Mouse (Mus musculus) hindbrain, embryonic 14.5 days (tissue): Measurements from ENCODE around the gene AC134908.4. TPM values are rescaled to one million over a fixed set of nuclear protein-coding genes. Genes with fewer than 3 reads are reported as not detected.
"Not testable (repeated sequence)": the region's sequence is repeated elsewhere in the genome, so short reads cannot be mapped to it uniquely, and the experiment has no call there.

Experiments used
- ATAC-seq: fragments of 200-750 bp; cut with Nextera tagmentation; 2 replicates; pipeline ENCODE4 v1.8.0; 2017; ENCODE audit warnings: moderate number of reproducible peaks, mild to moderate bottlenecking, moderate TSS enrichment, moderate library complexity; ENCODE audit not compliant: low FRiP score
- DNase-seq: peaks from one replicate; pipeline ENCODE4 v3.0.0-alpha.2; 2015; ENCODE audit warnings: low spot score
- H3K27ac ChIP-seq: fragments of 300-500 bp; sonication (generic); 2 replicates; pipeline ENCODE4 v1.5.1; 2014; ENCODE audit warnings: mild to moderate bottlenecking, moderate library complexity
- H3K27me3 ChIP-seq: fragments of 300-500 bp; sonication (generic); 2 replicates; pipeline ENCODE4 v1.6.1; 2014; ENCODE audit warnings: mild to moderate bottlenecking, low read length, mixed read lengths; ENCODE audit not compliant: control insufficient read depth, insufficient read depth
- H3K36me3 ChIP-seq: fragments of 300-500 bp; sonication (generic); replicated peaks from 2 replicates; pipeline ENCODE4 v1.6.1; 2014; ENCODE audit not compliant: control insufficient read depth, insufficient read depth
- H3K4me1 ChIP-seq: fragments of 300-500 bp; sonication (generic); replicated peaks from 2 replicates; pipeline ENCODE4 v1.6.1; 2014; ENCODE audit warnings: antibody characterized with exemption, low read length, mixed read lengths; ENCODE audit not compliant: control insufficient read depth, insufficient read depth
- H3K4me2 ChIP-seq: fragments of 300-500 bp; sonication (generic); replicated peaks from 2 replicates; pipeline ENCODE4 v1.6.1; 2014; ENCODE audit warnings: mild to moderate bottlenecking, moderate library complexity
- H3K4me3 ChIP-seq: fragments of 300-500 bp; sonication (generic); replicated peaks from 2 replicates; pipeline ENCODE4 v1.5.1; 2014; ENCODE audit warnings: mild to moderate bottlenecking, low read length
- H3K9ac ChIP-seq: fragments of 300-500 bp; sonication (generic); 2 replicates; pipeline ENCODE4 v1.6.1; 2014
- H3K9me3 ChIP-seq: fragments of 300-500 bp; sonication (generic); 2 replicates; pipeline ENCODE4 v1.6.1; 2016; ENCODE audit warnings: low read length; ENCODE audit not compliant: control insufficient read depth
- WGBS: fragments of 180-500 bp; shearing (Covaris S2); extraction: QIAGEN DNeasy Blood & Tissue Kit; methylation state at CpG from one replicate; pipeline ENCODE4 v1.1.7; 2014; 5-methylcytosine and 5-hydroxymethylcytosine counted together
- polyA plus RNA-seq: library from polyadenylated mRNA; unstranded; fragments of >200 nt; fragmentation: Nextera tagmentation; extraction: Ambion mirVana; gene quantifications from 2 replicates; pipeline ENCODE4 v1.2.1, GENCODE M21; 2014

Gene AC134908.4
- polyA plus RNA-seq, 1 experiment from 2014 or later: not detected

DNA sequence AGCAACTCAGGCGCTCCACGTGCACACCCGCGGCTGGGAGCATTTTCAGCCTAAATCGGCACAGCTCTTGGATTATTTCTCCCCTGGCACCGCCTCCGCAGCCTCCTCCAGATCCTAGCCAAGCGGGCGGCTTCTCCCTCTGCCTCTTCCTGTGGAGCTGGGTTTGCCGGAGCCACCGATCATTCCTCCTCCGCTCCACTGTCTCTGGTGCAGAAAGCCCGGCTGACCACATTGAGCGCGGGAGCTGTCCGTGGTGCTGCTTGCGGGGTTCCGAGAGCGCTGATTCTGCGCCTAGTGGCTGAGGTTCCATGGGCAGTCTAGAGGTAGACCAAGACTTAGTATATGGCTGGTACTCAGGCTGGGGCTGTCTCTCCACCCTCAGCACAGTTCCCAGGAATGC, 18.0 kb upstream of the AC134908.4 start:
- peak; percentile 74 for DNase-seq
- Histone ChIP-seq H3K9ac (peak overlapping the region; percentile 44), H3K27ac (no peak overlapping the region), H3K9me3 (no peaks in the 10 kb centered on the region), H3K4me3 (0 out of 2 replicates have a peak overlapping the region, but pooled peaks have one; percentile 2), H3K27me3 (peaks cover 12% of the 10 kb centered on the region; the same call in 1 of the 2 replicates), H3K4me2 (peak overlapping the region; percentile 39), H3K4me1 (peaks cover 25% of the 10 kb centered on the region), H3K36me3 (peaks cover 25% of the 10 kb centered on the region)
- ATAC-seq: no peak
- 3% methylated on average over 20 of the region's 20 CpGs for WGBS

DNA sequence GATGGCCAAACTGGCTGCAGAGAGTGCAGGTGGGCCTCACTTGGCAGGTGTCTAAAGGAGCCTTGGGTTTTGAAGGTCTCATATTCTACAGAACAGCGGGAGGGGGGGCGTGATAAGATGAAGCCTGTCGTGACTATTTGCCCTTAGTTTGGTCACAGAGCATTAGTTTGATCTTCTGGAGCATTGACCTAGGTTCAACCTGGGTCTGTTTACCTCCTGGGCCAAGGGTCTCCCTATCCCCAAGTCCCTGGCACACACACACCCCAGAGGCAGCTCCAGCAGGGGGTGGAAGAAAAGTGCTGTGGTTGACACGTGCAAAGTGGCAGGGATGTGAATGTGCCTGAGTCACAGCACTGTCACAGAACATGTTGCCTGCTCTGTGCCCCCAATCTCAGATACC, 15.4 kb upstream of the AC134908.4 start:
- H3K4me3 ChIP-seq: peak overlapping the region; percentile 97; the same call in 1 of the 2 replicates
- 80% methylated on average over 4 of the region's 4 CpGs for WGBS
- ATAC-seq: no peak

GRCm38 (mm10) chr17:25809606-25810340, 14.3 kb upstream of the AC134908.4 start:
- 3% methylated on average over 24 of the region's 25 CpGs for WGBS
- peak overlapping the region; percentile 99 for H3K4me2 ChIP-seq
- no peaks in the 10 kb centered on the region for H3K27me3 ChIP-seq
- H3K9me3 ChIP-seq: no peaks in the 10 kb centered on the region
- H3K36me3 ChIP-seq: no peaks in the 10 kb centered on the region
- peak overlapping the region; percentile 99 for H3K9ac ChIP-seq
- peak overlapping the region; percentile 97 for H3K4me3 ChIP-seq
- DNase-seq (no peak), ATAC-seq (peak; percentile 41)
- peak overlapping the region; percentile 99 for H3K27ac ChIP-seq
- H3K4me1 ChIP-seq: peaks cover 31% of the 10 kb centered on the region

More for the DNA sequence above, 15.4 kb upstream of the AC134908.4 start:
- Histone ChIP-seq H3K4me1 (peaks cover 31% of the 10 kb centered on the region), H3K4me2 (peak overlapping the region; percentile 99), H3K36me3 (no peaks in the 10 kb centered on the region), H3K27ac (no peak overlapping the region), H3K9me3 (no peaks in the 10 kb centered on the region), H3K9ac (peak overlapping the region; percentile 99; the same call in 1 of the 2 replicates), H3K27me3 (no peaks in the 10 kb centered on the region)
- no peak for DNase-seq

DNA sequence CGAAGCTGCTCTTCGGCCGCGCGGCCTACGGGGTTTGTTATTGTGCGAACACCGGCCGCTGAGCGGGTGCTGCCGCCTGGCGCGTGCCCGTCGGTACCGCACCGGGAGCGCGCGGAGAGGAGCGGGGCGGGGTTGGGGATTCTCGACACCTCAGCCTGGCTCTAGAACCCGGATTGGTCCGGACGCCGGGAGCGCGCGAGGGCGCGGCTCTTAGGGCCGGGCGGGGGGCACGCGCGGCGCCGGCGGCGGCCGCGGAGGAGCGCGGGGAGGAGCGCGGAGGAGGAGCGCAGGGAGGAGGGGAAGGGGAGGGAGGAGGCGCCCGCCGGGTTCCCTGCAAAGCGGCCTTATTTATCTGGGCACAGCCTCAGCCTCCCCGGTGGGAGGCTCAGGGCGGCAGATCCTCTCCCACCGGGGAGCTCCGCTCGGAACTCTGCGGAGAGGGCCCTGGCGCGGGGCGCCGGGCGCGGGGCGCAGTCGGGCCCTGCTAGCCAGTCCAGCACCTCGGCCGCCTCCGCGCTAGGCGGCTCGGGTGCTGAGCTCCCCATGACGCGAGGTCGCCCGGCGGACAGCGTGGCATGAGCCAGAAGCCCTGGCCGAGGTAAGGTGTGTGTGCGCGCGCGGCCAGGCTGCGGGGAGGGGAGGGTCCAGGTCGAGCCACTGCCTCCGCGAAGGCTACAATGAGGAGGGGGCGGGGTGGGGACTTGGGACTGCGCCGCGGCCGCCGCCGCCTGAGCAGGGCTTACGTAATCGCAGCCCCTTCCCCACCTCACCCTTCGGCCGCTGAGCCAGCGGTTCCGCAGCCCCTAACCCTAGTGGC, 13.5 kb upstream of the AC134908.4 start, which contains the start of gene Fbxl16:
Gene Fbxl16, plus strand, starts transcription at position 297 of the 817 bp plus-strand sequence.
- H3K4me1 ChIP-seq: peaks cover 33% of the 10 kb centered on the region
- peak within 1 kb of the TSS; percentile 99 for H3K27ac ChIP-seq
- H3K9me3 ChIP-seq: no peaks in the 10 kb centered on the region
- peak; percentile 88 for ATAC-seq
- H3K27me3 ChIP-seq: no peaks in the 10 kb centered on the region
- peak within 1 kb of the TSS; percentile 99 for H3K4me2 ChIP-seq
- peak within 1 kb of the TSS; percentile 99 for H3K9ac ChIP-seq
- WGBS: under 1% methylated on average over 58 of the region's 100 CpGs
- H3K4me3 ChIP-seq: peak within 1 kb of the TSS; percentile 97
- no peaks in the 10 kb centered on the region for H3K36me3 ChIP-seq
- peak; percentile 92 for DNase-seq

GRCm38 (mm10) chr17:25808028-25808427, 12.6 kb upstream of the AC134908.4 start:
- no peak for DNase-seq

DNA sequence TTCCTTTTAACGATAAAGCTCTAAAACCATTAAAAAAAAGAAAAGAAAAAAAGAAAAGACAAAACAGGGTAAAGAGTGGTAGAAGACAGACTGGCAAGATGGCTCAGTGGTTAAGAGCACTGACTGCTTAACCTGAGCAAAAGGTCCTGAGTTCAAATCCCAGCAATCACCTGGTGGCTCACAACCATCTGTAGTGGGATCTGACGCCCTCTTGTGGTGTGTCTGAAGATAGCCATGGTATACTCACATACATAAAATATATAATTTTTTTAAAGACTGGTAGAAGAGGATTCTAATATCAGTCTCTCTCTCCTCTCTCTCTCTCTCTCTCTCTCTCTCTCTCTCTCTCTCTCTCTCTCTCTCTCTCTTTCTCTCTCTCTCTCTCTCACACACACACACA, 12.0 kb upstream of the AC134908.4 start:
- not testable (repeated sequence) for H3K36me3 ChIP-seq, DNase-seq, H3K9me3 ChIP-seq, H3K4me2 ChIP-seq, H3K27ac ChIP-seq, ATAC-seq, H3K4me3 ChIP-seq, H3K27me3 ChIP-seq, H3K9ac ChIP-seq
- 49% methylated on average over 2 of the region's 2 CpGs for WGBS
- peaks cover 39% of the 10 kb centered on the region for H3K4me1 ChIP-seq

More at GRCm38 (mm10) chr17:25808028-25808427, 12.6 kb upstream of the AC134908.4 start:
- Histone ChIP-seq H3K36me3 (no peaks in the 10 kb centered on the region), H3K9ac (peak overlapping the region; percentile 99), H3K4me3 (peak overlapping the region; percentile 97), H3K27me3 (no peaks in the 10 kb centered on the region), H3K9me3 (no peaks in the 10 kb centered on the region), H3K27ac (peak overlapping the region; percentile 99), H3K4me2 (peak overlapping the region; percentile 99), H3K4me1 (peaks cover 36% of the 10 kb centered on the region)
- WGBS: 24% methylated on average over 5 of the region's 5 CpGs
- ATAC-seq: no peak

- no peaks in the 10 kb centered on the region for H3K27me3 ChIP-seq
- no peak overlapping the region for H3K27ac ChIP-seq
- WGBS: 83% methylated on average over 4 of the region's 4 CpGs
- no peaks in the 10 kb centered on the region for H3K9me3 ChIP-seq
- H3K4me1 ChIP-seq: peaks cover 45% of the 10 kb centered on the region
- ATAC-seq (no peak), DNase-seq (no peak)
- no peak overlapping the region for H3K9ac ChIP-seq
- H3K4me3 ChIP-seq: no peak overlapping the region
- H3K4me2 ChIP-seq: no peak overlapping the region
- H3K36me3 ChIP-seq: no peaks in the 10 kb centered on the region
Observed at GRCm38 (mm10) chr17:25806507-25806906, 11.0 kb upstream of the AC134908.4 start.

- Histone ChIP-seq H3K36me3 (no peaks in the 10 kb centered on the region), H3K4me1 (peaks cover 24% of the 10 kb centered on the region), H3K27ac (peak overlapping the region; percentile 90), H3K4me3 (no peak overlapping the region), H3K9me3 (no peaks in the 10 kb centered on the region), H3K9ac (peak overlapping the region; percentile 43), H3K27me3 (no peaks in the 10 kb centered on the region), H3K4me2 (peak overlapping the region; percentile 36)
- ATAC-seq (peak; percentile 85), DNase-seq (peak; percentile 81)
- 9% methylated on average over 10 of the region's 10 CpGs for WGBS
Observed at GRCm38 (mm10) chr17:25802825-25803517, 7.5 kb upstream of the AC134908.4 start.
